Mouse (Mus musculus) testis, adult 2 months (tissue): ENCODE data around the gene Ablim1. TPM values are rescaled to one million over a fixed set of nuclear protein-coding genes. Genes with fewer than 3 reads are reported as not detected.

ENCODE experiments used
- H3K27ac ChIP-seq: fragments of 200-500 bp; 2 replicates; pipeline ENCODE4 v1.5.1; 2012; ENCODE audit warnings: low read depth, low read length; ENCODE audit not compliant: control insufficient read depth, insufficient read depth
- H3K27me3 ChIP-seq: fragments of 200-500 bp; 2 replicates; pipeline ENCODE4 v1.6.1; 2012; ENCODE audit warnings: mild to moderate bottlenecking, low read length, moderate library complexity; ENCODE audit not compliant: control insufficient read depth, insufficient read depth
- H3K36me3 ChIP-seq: fragments of 200-500 bp; 2 replicates; pipeline ENCODE4 v1.6.1; 2012; ENCODE audit warnings: mild to moderate bottlenecking, low read length; ENCODE audit not compliant: control insufficient read depth, insufficient read depth
- H3K4me1 ChIP-seq: fragments of 200-500 bp; 2 replicates; pipeline ENCODE4 v1.6.1; 2012; ENCODE audit warnings: low read length; ENCODE audit not compliant: control insufficient read depth, insufficient read depth
- H3K4me3 ChIP-seq: fragments of 200-500 bp; 2 replicates; pipeline ENCODE4 v1.5.1; 2012; ENCODE audit warnings: low read depth, mild to moderate bottlenecking, low read length, moderate library complexity, mixed read lengths; ENCODE audit not compliant: control insufficient read depth
- CTCF ChIP-seq: fragments of 200-500 bp; IDR thresholded peaks from 2 replicates; pipeline ENCODE4 v1.5.1; 2012; ENCODE audit warnings: low read depth, mild to moderate bottlenecking, inconsistent platforms, low read length, moderate library complexity; ENCODE audit not compliant: control insufficient read depth, insufficient read depth, insufficient replicate concordance
- POLR2A ChIP-seq: fragments of 200-500 bp; IDR thresholded peaks from 2 replicates; pipeline ENCODE4 v1.6.1; 2012; ENCODE audit warnings: low read depth, mild to moderate bottlenecking, inconsistent platforms, low read length, moderate library complexity; ENCODE audit not compliant: control insufficient read depth
- polyA plus RNA-seq: library from polyadenylated mRNA; depleted of rRNA; stranded (reverse); fragments of >200 nt; gene quantifications from 2 replicates; pipeline ENCODE4 v1.2.3, GENCODE M21; 2012

Ablim1 gene
- polyA plus RNA-seq, 1 experiment, result 3.0 TPM

DNA sequence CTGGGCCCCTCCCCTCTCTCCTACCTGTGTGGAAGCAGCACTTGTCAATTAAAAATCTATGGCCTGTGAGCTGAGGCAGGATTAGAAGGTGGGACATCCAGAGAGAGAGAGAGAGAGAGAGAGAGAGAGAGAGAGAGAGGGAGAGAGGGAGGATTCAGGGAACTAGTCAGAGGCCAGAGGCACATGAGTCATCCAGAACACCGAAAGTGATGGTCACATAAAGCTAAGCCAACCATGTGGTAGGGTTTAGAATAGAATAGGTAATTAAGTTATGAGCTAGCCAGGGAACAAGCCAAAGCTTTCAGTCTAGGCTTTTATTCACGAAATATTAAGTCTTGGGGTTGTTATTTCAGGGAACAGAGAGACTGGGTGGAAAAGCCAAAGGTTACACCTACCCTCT lies 10.1 kb downstream of the Ablim1 start:
- no peak overlapping the region for H3K4me3 ChIP-seq
- H3K27ac ChIP-seq, result no peak overlapping the region
- TF ChIP-seq POLR2A, result no peak
- TF ChIP-seq CTCF, result no peak
- no peaks in the 10 kb centered on the region for H3K36me3 ChIP-seq
- H3K4me1 ChIP-seq, result no peaks in the 10 kb centered on the region
- H3K27me3 ChIP-seq, result no peaks in the 10 kb centered on the region

DNA sequence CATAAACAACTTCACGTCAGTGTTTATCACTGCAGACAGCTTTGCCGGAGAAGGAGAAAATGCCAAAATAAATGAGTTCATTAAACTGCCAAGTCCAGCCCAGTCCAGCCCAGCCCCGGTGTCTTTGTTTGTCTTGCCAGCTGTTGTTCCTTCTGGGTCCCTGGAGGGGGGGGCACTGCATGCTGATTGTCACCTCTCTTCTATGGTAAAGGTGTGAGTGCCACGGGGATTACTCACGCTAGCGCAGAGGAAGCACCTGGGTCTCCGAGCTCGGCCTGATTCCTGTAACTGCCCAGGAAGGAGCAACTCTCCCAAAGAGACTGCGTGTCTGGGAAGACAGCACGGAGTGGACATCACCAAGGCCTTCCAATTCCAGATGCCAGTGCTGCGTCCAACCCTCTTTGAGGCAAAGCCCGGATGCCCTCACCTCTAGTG lies 12.7 kb downstream of the Ablim1 start:
- H3K27ac ChIP-seq, result no peak overlapping the region

DNA sequence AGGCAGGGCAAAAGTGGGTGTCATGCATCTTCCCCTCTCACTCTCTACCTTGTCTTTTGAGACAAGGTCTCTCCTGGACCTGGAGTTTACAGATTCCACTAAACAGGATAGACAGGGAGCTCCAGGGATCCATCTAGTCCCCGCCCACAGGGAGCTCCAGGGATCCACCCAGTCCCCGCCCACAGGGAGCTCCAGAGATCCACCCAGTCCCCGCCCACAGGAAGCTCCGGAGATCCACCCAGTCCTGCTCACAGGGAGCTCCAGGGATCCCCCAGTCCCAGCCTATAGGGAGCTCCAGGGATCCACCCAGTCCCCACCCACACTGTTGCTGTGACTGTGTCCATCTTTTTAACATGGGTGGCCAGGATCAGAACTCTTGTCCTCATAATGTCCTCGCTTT lies 16.7 kb downstream of the Ablim1 start:
- H3K4me3 ChIP-seq, result no peak overlapping the region
- no peaks in the 10 kb centered on the region for H3K36me3 ChIP-seq
- TF ChIP-seq CTCF (no peak), POLR2A (no peak)
- no peaks in the 10 kb centered on the region for H3K27me3 ChIP-seq
- peaks cover 2% of the 10 kb centered on the region for H3K4me1 ChIP-seq
- no peak overlapping the region for H3K27ac ChIP-seq

More for the DNA sequence above, 12.7 kb downstream of the Ablim1 start:
- TF ChIP-seq CTCF, result no peak
- no peak for TF ChIP-seq POLR2A
- H3K4me1 ChIP-seq, result no peaks in the 10 kb centered on the region
- H3K27me3 ChIP-seq, result no peaks in the 10 kb centered on the region
- H3K36me3 ChIP-seq, result no peaks in the 10 kb centered on the region
- H3K4me3 ChIP-seq, result no peak overlapping the region

GRCm38 (mm10) chr19:57297447-57297846 lies 17.3 kb downstream of the Ablim1 start:
- H3K27ac ChIP-seq, result no peak overlapping the region
- H3K4me1 ChIP-seq, result peaks cover 2% of the 10 kb centered on the region
- H3K36me3 ChIP-seq, result no peaks in the 10 kb centered on the region
- no peak overlapping the region for H3K4me3 ChIP-seq
- no peak for TF ChIP-seq POLR2A
- no peak for TF ChIP-seq CTCF
- no peaks in the 10 kb centered on the region for H3K27me3 ChIP-seq

GRCm38 (mm10) chr19:57296539-57296938 lies 18.2 kb downstream of the Ablim1 start:
- Histone ChIP-seq H3K27me3 (no peaks in the 10 kb centered on the region), H3K36me3 (no peaks in the 10 kb centered on the region), H3K4me3 (no peak overlapping the region), H3K4me1 (peaks cover 2% of the 10 kb centered on the region), H3K27ac (no peak overlapping the region)
- TF ChIP-seq POLR2A, result no peak

- no peaks in the 10 kb centered on the region for H3K27me3 ChIP-seq
- no peak overlapping the region for H3K4me3 ChIP-seq
- H3K36me3 ChIP-seq, result no peaks in the 10 kb centered on the region
- H3K27ac ChIP-seq, result no peak overlapping the region
- H3K4me1 ChIP-seq, result peaks cover 2% of the 10 kb centered on the region
- TF ChIP-seq CTCF, result no peak
- no peak for TF ChIP-seq POLR2A
Observed at GRCm38 (mm10) chr19:57295521-57295920, 19.2 kb downstream of the Ablim1 start.

DNA sequence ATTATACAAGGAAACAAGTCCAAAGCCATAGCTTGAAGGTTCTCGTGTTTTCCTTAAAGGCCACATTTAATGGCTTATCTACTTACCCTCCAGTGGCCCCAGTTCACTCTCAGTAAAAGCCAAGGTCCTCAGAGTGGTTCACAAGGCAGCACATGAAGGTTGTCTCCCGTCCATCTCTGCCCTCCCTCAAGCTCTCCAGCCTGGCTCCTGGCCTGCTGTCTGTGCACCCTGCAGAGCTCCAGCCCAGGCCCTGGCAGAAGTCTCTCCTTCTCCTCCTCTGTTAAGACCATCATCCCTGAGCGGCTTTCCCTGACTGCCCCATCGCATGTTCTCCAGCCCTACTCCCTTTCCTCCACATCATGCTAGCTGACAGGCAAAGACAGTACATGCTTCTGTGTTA lies 20.4 kb downstream of the Ablim1 start:
- Histone ChIP-seq H3K27ac (no peak overlapping the region), H3K4me1 (peaks cover 2% of the 10 kb centered on the region), H3K27me3 (no peaks in the 10 kb centered on the region), H3K36me3 (no peaks in the 10 kb centered on the region), H3K4me3 (no peak overlapping the region)
- TF ChIP-seq POLR2A (no peak), CTCF (no peak)

DNA sequence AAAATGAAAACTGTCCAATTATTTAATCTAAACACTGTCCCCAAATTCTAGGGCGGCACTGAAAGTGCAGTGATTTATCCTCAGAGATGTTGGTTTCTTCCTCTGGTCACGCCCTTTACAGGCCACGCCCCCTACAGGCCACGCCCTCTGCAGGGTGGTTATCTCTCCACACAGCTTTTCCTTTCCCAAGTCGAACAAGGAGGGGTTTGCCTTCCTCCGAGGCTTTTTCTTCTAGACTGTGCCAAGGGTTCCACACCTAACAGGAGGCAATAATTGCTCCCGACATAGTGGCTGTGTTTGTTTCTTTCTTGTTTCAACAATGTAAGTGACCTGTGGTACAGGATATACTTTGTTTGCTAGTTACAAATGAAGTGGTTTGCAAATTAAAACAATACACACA lies 21.0 kb downstream of the Ablim1 start:
- Histone ChIP-seq H3K27ac (no peak overlapping the region), H3K27me3 (no peaks in the 10 kb centered on the region), H3K4me1 (peaks cover 2% of the 10 kb centered on the region), H3K4me3 (no peak overlapping the region), H3K36me3 (no peaks in the 10 kb centered on the region)
- no peak for TF ChIP-seq POLR2A
- no peak for TF ChIP-seq CTCF
